Mouse (Mus musculus) bone marrow, adult 2 months (tissue): ENCODE measurements around the gene Lurap1.

ENCODE experiments used
- CTCF ChIP-seq: fragments of 200-500 bp; IDR thresholded peaks from 2 replicates; pipeline ENCODE4 v1.5.1; 2011; ENCODE audit warnings: low read length, control low read depth; ENCODE audit not compliant: control insufficient read depth, insufficient read depth
- POLR2A ChIP-seq: fragments of 200-500 bp; IDR thresholded peaks from 2 replicates; pipeline ENCODE4 v1.6.1; 2011; ENCODE audit warnings: low read depth, mild to moderate bottlenecking, control low read depth, low read length, borderline replicate concordance; ENCODE audit not compliant: control insufficient read depth

DNA sequence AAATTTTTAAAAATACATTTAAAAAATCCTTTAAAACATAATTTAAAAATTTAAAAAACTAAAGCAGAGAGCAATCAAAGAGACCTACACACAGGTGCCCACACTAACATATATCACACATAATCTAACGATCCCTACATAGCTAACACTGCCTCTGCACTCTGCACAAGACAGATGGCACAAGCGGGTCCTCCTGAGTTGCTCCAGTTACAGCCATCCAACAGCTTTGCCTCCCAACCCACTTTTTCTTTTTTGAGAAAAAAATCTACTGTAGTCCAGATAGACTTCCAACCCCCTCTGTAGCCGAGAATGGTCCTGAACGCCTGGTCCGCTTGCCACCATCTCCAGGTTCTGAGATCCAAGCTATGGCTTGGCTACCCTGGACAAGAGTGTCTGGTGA, 45.9 kb downstream of the Lurap1 start:
- TF ChIP-seq CTCF (no peak), POLR2A (no peak)
